Mouse (Mus musculus) liver, postnatal 0 days (tissue): ENCODE results near the gene Emc1.

Experiments used
- CTCF ChIP-seq: sonication (generic); IDR thresholded peaks from 2 replicates; pipeline ENCODE4 v1.5.1; 2016; ENCODE audit warnings: antibody characterized with exemption, low read depth
- EP300 ChIP-seq: IDR thresholded peaks from 2 replicates; pipeline ENCODE4 v1.6.1; 2016; ENCODE audit warnings: antibody characterized with exemption, low read depth, mild to moderate bottlenecking

DNA sequence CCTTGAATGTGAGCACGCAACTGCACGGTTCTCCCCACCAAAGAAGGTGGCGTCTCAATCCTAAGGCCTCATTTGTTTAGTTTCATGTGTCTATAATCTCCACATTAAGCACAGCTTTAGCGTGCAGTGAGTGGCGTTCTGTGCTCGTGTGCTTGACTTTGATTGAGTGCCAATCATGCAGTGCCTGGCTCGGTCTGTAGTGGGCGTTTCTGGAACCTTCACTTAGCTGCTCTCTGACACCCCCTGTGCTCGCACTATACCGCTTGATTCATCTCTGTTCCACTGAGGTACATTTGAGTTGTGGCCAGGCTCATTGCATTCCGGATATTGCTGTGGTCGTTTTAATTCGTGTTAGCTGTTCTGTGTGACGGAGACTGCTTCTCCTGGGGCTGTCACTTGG is 50.8 kb downstream of the Emc1 start:
- no peak for TF ChIP-seq CTCF
- no peak for TF ChIP-seq EP300
